Mouse (Mus musculus): ENCODE results near the gene Lipe. TPM values are rescaled to one million over a fixed set of nuclear protein-coding genes. Genes with fewer than 3 reads are reported as not detected.
"Not testable (repeated sequence)": the region's sequence is repeated elsewhere in the genome, so short reads cannot be mapped to it uniquely, and the experiment has no call there.

The Lipe gene
- polyA plus RNA-seq, 1 experiment from 2014 or later, result 2.9 TPM

GRCm38 (mm10) chr7:25429886-25430784, 31.6 kb upstream of the Lipe start:
- Histone ChIP-seq H3K4me2 (no peak overlapping the region), H3K27ac (no peak overlapping the region), H3K9me3 (replicated peaks) (no peaks in the 10 kb centered on the region), H3K4me1 (peaks cover 5% of the 10 kb centered on the region; the same call in 1 of the 2 replicates), H3K36me3 (no peaks in the 10 kb centered on the region), H3K9ac (no peak overlapping the region), H3K4me3 (no peak overlapping the region), H3K27me3 (replicated peaks) (no peaks in the 10 kb centered on the region)
- WGBS (ENCODE audit: insufficient replicate concordance), result 69% methylated on average over 4 of the region's 4 CpGs
- ATAC-seq, result no peak

DNA sequence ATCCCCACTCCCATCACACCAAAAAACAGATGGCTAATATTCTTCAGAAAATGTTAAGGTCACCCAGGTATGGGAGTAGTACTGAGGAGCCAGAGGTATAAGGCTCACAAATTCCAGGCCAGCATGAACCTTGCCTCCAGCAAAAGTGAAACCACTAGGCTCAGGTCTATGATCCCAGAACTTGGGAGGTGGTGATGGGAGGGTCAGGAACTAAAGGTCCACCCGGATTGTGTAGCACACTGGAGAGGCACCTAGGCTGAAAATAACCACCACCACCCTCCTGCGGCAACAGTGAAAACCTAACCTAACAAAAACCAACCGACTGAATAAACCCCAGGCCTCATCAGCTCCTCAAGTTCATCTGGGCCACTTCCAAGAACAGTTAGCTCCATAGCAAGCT, 29.8 kb upstream of the Lipe start:
- H3K27me3 ChIP-seq (replicated peaks), result 0 out of 2 replicates have a peak, but pooled peaks cover 2% of the 10 kb centered on the region
- H3K27ac ChIP-seq, result no peak overlapping the region
- H3K4me1 ChIP-seq, result peaks cover 5% of the 10 kb centered on the region; the same call in 1 of the 2 replicates
- no peak overlapping the region for H3K9ac ChIP-seq
- WGBS (ENCODE audit: insufficient replicate concordance), result 69% methylated on average over 3 of the region's 3 CpGs
- H3K36me3 ChIP-seq, result no peaks in the 10 kb centered on the region
- ATAC-seq, result no peak
- no peaks in the 10 kb centered on the region for H3K9me3 ChIP-seq (replicated peaks)
- no peak overlapping the region for H3K4me3 ChIP-seq
- H3K4me2 ChIP-seq, result no peak overlapping the region

- Histone ChIP-seq H3K36me3 (no peaks in the 10 kb centered on the region), H3K9ac (no peak overlapping the region), H3K4me3 (no peak overlapping the region), H3K4me1 (no peaks in the 10 kb centered on the region), H3K4me2 (no peak overlapping the region), H3K27me3 (replicated peaks) (peaks cover 13% of the 10 kb centered on the region), H3K9me3 (replicated peaks) (no peaks in the 10 kb centered on the region), H3K27ac (no peak overlapping the region)
- 55% methylated on average over 5 of the region's 5 CpGs for WGBS (ENCODE audit: insufficient replicate concordance)
- no peak for ATAC-seq
Measured at GRCm38 (mm10) chr7:25427144-25427543, 28.6 kb upstream of the Lipe start.

DNA sequence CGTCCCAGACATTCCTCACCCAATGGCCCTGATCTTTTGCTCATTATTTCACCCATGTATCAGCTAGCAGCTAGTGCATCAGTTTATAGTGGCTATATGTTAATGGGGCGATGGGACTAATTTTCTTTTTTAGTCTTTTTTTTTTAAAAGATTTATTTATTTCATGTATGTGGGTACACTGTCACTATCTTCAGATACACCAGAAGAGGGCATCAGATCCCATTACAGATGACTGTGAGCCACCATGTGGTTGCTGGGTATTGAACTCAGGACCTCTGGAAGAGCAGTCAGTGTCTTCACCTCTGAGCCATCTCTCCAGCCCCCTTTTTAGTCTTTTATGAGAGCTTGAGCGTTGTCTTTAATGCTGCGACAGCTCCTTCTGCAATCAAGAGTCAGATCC, 27.9 kb upstream of the Lipe start:
- H3K27ac ChIP-seq; H3K4me2 ChIP-seq; ATAC-seq; H3K36me3 ChIP-seq; H3K9me3 ChIP-seq (replicated peaks); H3K4me1 ChIP-seq; H3K9ac ChIP-seq; H3K4me3 ChIP-seq: not testable (repeated sequence)
- WGBS (ENCODE audit: insufficient replicate concordance), result 82% methylated on average over 4 of the region's 4 CpGs
- H3K27me3 ChIP-seq (replicated peaks), result peaks cover 18% of the 10 kb centered on the region

GRCm38 (mm10) chr7:25424429-25424828, 25.9 kb upstream of the Lipe start:
- H3K9me3 ChIP-seq (replicated peaks), result no peaks in the 10 kb centered on the region
- no peak overlapping the region for H3K4me3 ChIP-seq
- no peak overlapping the region for H3K4me2 ChIP-seq
- 0 out of 2 replicates have a peak, but pooled peaks have one; percentile 5 for ATAC-seq
- no peak overlapping the region for H3K9ac ChIP-seq
- H3K36me3 ChIP-seq, result no peaks in the 10 kb centered on the region
- whole genome bisulfite sequencing (ENCODE audit: insufficient replicate concordance), result 32% methylated on average over 4 of the region's 4 CpGs
- H3K27me3 ChIP-seq (replicated peaks), result peaks cover 18% of the 10 kb centered on the region
- no peak overlapping the region for H3K27ac ChIP-seq
- no peaks in the 10 kb centered on the region for H3K4me1 ChIP-seq

DNA sequence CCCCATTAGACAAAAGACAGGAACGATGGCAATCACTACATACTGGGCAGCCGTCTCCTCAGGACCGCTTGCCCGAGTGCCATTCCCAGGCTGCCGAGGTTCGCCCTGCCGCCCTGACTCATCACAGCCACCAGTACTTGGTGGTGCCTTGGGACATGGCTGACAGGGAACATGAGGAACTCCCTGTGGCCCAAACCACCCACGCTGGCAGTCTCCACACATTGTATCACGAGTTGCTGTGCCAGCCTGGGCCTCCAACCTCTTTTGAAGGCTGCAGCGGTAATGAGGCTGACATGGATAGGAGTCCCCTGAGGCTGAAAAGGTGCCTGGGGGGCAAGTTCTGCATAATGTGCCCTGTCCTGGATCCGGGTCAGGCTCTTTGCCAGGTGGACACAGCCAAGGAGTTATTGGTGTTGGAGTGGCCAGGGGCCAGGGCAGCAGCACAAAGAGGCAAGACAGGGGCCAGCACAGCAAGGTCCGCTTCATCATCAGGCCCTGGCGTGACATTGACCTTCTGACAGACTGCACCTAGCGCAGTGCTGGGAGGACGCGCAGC, 23.9 kb upstream of the Lipe start:
- Histone ChIP-seq H3K4me1 (no peaks in the 10 kb centered on the region), H3K4me3 (no peak overlapping the region), H3K27ac (no peak overlapping the region), H3K9me3 (replicated peaks) (no peaks in the 10 kb centered on the region), H3K36me3 (no peaks in the 10 kb centered on the region), H3K27me3 (replicated peaks) (peaks cover 18% of the 10 kb centered on the region), H3K9ac (no peak overlapping the region), H3K4me2 (no peak overlapping the region)
- ATAC-seq, result no peak
- WGBS (ENCODE audit: insufficient replicate concordance), result 66% methylated on average over 16 of the region's 16 CpGs

GRCm38 (mm10) chr7:25419943-25420342, 21.4 kb upstream of the Lipe start:
- 62% methylated on average over 4 of the region's 4 CpGs for WGBS (ENCODE audit: insufficient replicate concordance)
- no peaks in the 10 kb centered on the region for H3K9me3 ChIP-seq (replicated peaks)
- no peaks in the 10 kb centered on the region for H3K4me1 ChIP-seq
- no peak overlapping the region for H3K9ac ChIP-seq
- no peak overlapping the region for H3K4me3 ChIP-seq
- H3K27ac ChIP-seq, result no peak overlapping the region
- ATAC-seq, result no peak
- H3K4me2 ChIP-seq, result no peak overlapping the region
- peaks cover 18% of the 10 kb centered on the region for H3K27me3 ChIP-seq (replicated peaks)
- H3K36me3 ChIP-seq, result no peaks in the 10 kb centered on the region

GRCm38 (mm10) chr7:25419536-25419935, 21.0 kb upstream of the Lipe start:
- no peaks in the 10 kb centered on the region for H3K9me3 ChIP-seq (replicated peaks)
- H3K27me3 ChIP-seq (replicated peaks), result peaks cover 18% of the 10 kb centered on the region
- H3K4me3 ChIP-seq, result no peak overlapping the region
- H3K4me1 ChIP-seq, result no peaks in the 10 kb centered on the region
- no peak overlapping the region for H3K4me2 ChIP-seq
- no peak for ATAC-seq
- H3K9ac ChIP-seq, result no peak overlapping the region
- 61% methylated on average over 8 of the region's 8 CpGs for WGBS (ENCODE audit: insufficient replicate concordance)
- no peaks in the 10 kb centered on the region for H3K36me3 ChIP-seq
- H3K27ac ChIP-seq, result no peak overlapping the region

DNA sequence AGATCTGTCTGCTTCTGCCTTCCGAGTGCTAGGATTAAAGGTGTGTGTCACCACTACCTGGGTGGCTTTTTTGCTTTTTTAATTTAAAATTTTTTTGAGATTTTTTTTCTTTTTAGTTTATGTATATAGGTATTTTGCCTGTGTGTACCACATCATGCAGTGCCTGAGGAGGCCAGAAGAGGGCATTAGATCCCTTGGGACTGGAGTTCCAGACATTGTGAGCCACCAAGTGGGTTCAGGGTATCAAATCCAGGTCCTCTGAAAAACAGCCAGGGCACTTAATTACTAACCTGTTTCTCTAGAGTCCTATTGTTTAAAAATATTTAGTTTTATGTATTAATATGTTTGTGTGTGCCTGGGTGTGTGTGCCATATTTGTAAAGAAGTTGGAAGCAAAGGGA, 19.1 kb upstream of the Lipe start:
- Histone ChIP-seq H3K9me3 (replicated peaks) (no peaks in the 10 kb centered on the region), H3K27ac (no peak overlapping the region), H3K36me3 (no peaks in the 10 kb centered on the region), H3K27me3 (replicated peaks) (peaks cover 10% of the 10 kb centered on the region), H3K4me3 (no peak overlapping the region), H3K4me2 (no peak overlapping the region), H3K9ac (no peak overlapping the region), H3K4me1 (no peaks in the 10 kb centered on the region)
- no peak for ATAC-seq
- 45% methylated on average over 1 of the region's 1 CpGs for WGBS (ENCODE audit: insufficient replicate concordance)

DNA sequence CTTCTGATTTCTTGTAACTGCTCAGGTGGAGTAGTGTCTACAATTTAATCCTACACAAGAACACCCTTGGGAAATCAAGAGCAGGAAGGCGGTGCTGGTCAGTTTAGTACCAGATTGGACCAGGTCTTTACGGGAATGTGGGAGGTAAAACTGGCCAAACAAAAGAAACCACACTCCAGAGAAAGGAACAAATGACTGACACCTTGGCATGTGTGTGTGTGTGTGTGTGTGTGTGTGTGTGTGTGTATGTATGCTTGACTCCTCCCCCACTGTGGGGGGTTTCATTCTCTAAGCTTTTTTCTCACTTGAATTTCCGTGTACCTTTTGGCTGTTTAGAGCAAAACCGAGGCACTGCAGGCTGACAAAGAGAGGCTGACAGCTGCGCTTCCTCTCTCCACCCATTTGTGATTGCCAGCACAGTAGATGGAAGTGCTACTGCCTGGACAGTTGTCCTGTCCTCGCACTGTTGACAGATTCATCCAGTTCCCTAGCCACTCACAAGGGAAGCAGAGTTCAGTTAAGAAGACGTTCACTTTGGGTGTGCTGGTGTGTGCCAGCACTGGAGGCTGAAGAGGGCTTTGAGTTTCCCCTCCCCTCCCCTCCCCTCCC, 14.4 kb upstream of the Lipe start, which contains the start of gene Cxcl17:
Gene Cxcl17 (minus strand): TSS at position 54 of the 609 bp plus-strand sequence.
- no peaks in the 10 kb centered on the region for H3K27me3 ChIP-seq (replicated peaks)
- no peak for ATAC-seq
- H3K27ac ChIP-seq, result no peak within 1 kb of the TSS
- no peaks in the 10 kb centered on the region for H3K9me3 ChIP-seq (replicated peaks)
- 33% methylated on average over 7 of the region's 7 CpGs for WGBS (ENCODE audit: insufficient replicate concordance)
- no peak within 1 kb of the TSS for H3K4me3 ChIP-seq
- no peak within 1 kb of the TSS for H3K9ac ChIP-seq
- H3K36me3 ChIP-seq, result no peaks in the 10 kb centered on the region
- H3K4me1 ChIP-seq, result no peaks in the 10 kb centered on the region
- H3K4me2 ChIP-seq, result no peak within 1 kb of the TSS

GRCm38 (mm10) chr7:25411861-25412260, 13.4 kb upstream of the Lipe start:
- Histone ChIP-seq H3K4me2 (no peak overlapping the region), H3K9me3 (replicated peaks) (no peaks in the 10 kb centered on the region), H3K36me3 (no peaks in the 10 kb centered on the region), H3K27ac (no peak overlapping the region), H3K4me1 (no peaks in the 10 kb centered on the region), H3K4me3 (no peak overlapping the region), H3K27me3 (replicated peaks) (no peaks in the 10 kb centered on the region), H3K9ac (no peak overlapping the region)
- ATAC-seq, result no peak
- WGBS (ENCODE audit: insufficient replicate concordance), result 62% methylated on average over 3 of the region's 3 CpGs

DNA sequence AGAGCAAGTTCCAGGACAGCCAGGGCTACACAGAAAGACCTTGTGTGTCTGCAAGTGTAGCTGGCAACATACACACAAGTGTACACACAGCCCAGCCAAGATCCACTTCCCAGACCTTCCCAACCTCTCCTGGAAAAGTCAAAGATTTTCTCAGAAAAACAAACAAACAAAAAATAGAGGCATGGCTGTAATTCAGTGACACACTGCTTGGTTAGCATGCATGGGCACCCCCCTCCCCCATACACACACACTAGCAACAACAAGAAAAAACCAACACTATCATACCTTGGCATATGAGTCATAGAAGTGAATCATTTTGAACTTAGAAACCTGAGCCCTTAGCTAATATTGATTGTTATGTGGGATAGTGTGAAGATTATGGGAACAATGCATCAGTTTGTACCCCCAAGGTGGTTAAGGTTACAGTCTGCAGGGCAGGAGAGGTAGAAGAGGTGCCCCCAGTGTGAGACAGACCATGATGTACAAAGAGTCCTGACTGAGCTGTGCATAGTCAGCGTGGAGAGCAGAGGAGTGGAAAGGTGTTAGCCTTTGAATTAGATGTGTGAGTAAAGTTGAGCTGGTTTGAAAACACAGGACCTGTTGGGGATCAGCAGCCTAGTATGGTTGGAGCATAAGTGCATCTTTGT, 12.6 kb upstream of the Lipe start:
- Histone ChIP-seq H3K9me3 (replicated peaks) (no peaks in the 10 kb centered on the region), H3K4me2 (no peak overlapping the region), H3K4me1 (no peaks in the 10 kb centered on the region), H3K27ac (no peak overlapping the region), H3K4me3 (no peak overlapping the region), H3K9ac (no peak overlapping the region), H3K36me3 (no peaks in the 10 kb centered on the region), H3K27me3 (replicated peaks) (no peaks in the 10 kb centered on the region)
- WGBS (ENCODE audit: insufficient replicate concordance), result 64% methylated on average over 1 of the region's 1 CpGs
- ATAC-seq, result no peak
